Mouse (Mus musculus): ENCODE measurements around the gene Tpd52l2.

Tpd52l2 gene

DNA sequence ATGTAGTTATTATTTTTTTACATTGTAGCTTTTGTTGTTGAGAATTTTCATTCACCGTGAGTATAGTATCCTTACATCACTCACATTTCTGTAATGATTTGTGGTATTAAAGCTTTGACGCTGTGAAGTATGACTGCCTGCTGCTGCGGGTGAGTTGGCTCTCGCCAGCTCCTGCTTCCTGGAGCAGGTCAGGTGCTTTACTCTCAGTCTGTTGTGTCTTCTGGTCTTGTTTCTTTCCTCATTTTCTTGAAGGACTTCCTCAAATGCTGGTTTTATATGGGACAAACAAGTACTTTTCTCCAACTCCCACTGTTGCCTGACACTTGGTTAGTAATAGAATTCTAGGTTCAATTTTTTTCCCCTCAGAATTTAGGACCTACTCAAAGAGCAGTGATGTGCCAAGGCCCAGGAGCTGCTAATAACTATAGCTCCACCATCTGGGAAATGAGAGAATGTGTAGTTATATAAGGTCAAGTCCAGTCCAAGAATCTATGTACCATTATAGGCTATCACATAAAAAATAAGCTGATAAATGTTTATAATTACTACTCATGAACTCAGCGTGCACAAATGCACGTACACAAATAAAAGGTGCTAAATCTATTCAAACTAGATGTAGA, 44.9 kb downstream of the Tpd52l2 start:
- no peak for DNase-seq (ENCODE audit: low spot score)

- DNase-seq (ENCODE audit: low spot score) = no peak
Observed at GRCm38 (mm10) chr2:181546142-181546541, 49.2 kb downstream of the Tpd52l2 start.

DNA sequence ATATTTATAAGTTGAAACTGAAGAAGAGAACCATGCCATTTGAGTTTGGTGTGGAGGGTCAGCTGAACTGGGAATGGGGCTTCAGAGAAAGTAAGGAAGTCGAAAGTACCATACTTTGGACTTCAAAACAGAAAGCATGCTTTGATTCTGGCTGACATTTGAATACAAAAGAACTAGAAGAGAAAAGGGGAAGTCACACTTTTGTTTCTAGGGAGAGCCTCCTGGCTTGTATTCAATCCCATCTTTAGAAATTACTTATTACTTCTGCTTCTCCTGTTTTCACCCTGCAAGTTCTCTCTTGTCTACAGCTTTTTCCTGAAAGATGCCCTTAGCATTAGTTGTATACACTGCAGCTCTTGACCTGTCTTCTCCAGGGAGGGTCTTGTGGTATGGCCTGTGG, 51.3 kb downstream of the Tpd52l2 start:
- no peak for DNase-seq (ENCODE audit: low spot score)

- DNase-seq (ENCODE audit: low spot score) = no peak
Observed at GRCm38 (mm10) chr2:181548682-181549081, 51.7 kb downstream of the Tpd52l2 start.

GRCm38 (mm10) chr2:181550233-181550632, 53.3 kb downstream of the Tpd52l2 start:
- no peak for DNase-seq (ENCODE audit: low spot score)

GRCm38 (mm10) chr2:181553772-181554171, 56.8 kb downstream of the Tpd52l2 start:
- no peak for DNase-seq (ENCODE audit: low spot score)

GRCm38 (mm10) chr2:181567338-181567737, 70.4 kb downstream of the Tpd52l2 start:
- no peak for DNase-seq (ENCODE audit: low spot score)
